Mouse (Mus musculus) kidney, adult 9 months (tissue): Measurements from ENCODE around the gene Zranb3.
"Not testable (repeated sequence)": the region's sequence is repeated elsewhere in the genome, so short reads cannot be mapped to it uniquely, and the experiment has no call there.

Experiments used
- DNase-seq: peaks from one replicate; pipeline ENCODE4 v3.0.0; 2022

Zranb3 gene

DNA sequence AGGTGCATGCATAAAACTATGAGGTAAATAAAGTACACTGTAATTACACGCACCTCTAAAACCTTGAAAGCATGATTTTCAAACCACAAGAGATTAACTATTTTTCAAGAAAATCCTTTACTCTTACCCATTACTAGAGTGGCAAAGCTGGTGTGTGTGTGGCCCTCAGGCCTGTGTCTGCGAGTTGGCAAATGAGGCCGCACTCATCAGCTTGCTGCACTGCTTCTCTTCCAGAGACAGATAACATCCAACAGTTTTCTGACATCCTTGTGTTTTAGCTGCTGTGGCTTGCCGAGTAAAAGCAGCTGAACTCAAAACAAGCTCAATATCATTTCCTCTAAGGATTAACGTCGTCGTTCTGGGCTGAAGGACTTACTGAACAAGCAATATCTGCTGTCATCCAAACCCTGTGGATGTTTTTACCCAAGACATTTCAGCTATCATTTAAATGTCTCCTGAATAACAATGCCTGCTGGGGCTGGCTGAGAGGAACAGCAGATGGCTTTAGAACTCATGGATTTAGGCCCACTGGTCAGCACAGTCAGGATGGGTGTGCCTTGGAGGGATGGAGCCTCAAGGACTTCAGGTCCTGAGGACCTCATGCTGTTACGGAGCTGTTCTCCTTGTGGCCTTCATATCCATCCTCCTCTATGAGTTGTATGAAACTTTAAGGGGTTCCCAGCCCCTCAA, 42.0 kb downstream of the Zranb3 start:
- DNase-seq, result no peak

DNA sequence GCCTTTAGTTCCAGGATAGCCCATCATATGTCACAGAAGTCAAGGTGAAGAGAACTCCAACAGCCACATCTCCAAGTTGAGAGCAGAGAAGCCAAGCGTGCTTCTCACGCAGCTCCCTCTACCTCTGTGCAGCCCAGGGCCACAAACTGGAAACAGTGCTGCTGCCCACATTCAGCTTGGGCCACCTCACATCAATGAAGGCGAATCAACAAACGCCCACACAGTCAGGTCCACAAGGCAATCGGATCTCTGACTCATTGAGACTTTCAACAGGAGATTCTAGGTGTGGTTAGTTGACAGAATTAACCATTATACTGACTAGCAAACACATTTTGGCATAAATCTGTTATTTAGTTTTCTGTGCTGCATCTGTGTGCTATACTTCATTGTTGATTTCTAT, 44.2 kb downstream of the Zranb3 start:
- no peak for DNase-seq

DNA sequence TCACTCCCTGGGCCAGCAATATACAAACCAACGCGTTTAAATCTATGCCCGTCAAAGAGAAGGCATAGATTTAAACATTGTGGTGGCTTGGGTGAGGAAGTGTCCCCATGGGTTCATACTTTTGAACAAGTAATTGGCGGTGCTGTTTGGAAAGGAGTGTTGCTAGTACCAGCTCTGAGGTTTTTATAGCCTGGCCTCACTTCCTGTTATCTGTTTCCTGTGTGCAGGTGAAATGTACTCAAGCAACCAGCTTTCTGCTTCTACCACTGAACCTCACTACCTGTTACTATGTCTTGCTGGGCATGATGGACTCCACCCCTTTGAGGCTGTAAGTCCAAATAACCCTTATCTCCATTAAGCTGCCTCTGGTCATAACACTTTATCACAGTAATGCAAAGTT, 45.6 kb downstream of the Zranb3 start:
- DNase-seq, result no peak

DNA sequence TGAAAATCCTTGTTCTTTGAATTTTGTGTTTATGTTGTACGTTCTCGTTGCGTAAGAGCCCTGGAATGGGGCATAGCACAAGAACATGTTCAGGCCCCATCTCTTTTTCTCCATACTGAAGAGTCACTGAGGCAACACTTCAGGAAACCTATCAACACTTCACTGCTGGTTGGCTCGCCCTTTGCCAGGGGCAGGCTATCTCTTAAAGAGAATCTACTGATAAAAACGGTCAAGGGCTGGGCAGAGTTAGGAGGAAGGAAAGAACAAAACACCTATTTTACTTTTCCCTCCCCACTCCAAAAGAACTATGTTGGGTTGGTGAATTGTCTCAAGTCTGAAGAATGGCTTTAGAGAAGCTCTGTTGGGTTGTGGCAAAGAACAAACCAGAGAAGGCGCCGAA, 55.9 kb downstream of the Zranb3 start:
- no peak for DNase-seq

DNA sequence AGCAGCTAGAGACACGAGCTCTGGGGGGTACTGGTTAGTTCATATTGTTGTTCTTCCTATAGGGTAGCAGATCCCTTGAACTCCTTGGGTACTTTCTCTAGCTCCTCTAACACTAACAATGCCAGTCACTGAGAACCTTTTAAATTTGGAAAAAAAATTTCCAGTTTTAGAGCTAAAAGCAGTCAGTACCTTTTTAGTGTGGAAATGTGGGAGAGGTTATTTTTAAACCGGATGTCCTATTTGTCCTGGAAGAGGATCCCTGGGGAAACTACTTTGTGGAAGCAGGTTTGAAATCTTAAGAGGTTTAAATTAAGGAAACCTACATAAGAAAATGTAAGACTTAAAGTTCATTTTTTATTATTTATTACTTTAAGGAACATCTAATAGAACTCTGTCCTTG, 56.4 kb downstream of the Zranb3 start:
- no peak for DNase-seq

DNA sequence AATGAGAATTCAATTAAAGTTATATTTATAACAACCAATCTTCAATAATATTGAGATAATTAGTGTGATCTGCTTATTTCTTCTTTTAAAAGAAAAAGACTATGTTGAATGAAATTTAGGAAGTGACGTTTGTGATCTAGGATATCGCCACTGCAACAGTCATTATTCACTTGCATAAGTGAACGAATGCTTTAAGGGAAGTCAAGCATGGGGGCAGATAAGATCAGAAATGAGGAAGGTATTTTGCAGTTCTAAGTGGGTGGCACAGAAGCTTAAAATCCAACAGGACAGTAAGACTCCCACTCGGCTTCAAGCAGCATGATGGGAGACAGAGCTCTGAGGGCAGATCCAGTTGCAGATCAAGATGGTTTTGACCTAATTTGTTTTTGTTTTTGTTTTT, 58.7 kb downstream of the Zranb3 start:
- no peak for DNase-seq

DNA sequence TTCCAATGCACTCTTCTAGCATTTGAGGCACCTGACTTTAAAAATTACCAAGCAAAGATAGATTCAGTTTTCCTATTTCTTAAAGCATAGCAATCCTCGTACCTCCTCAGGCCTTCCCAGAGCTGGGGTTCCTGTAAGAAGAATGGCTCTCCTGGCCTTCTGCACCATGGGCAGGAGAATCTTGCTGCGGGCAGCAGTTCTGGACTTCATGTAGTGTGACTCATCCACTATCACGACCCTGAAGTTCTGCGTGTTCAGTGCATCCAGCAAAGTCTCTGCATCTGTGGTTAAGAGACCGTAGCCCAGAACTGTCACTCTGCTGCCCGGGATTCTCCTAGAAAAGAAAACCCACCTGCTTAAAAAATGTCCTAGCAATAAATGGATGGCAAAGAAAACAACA, 66.6 kb downstream of the Zranb3 start:
- DNase-seq, result no peak

DNA sequence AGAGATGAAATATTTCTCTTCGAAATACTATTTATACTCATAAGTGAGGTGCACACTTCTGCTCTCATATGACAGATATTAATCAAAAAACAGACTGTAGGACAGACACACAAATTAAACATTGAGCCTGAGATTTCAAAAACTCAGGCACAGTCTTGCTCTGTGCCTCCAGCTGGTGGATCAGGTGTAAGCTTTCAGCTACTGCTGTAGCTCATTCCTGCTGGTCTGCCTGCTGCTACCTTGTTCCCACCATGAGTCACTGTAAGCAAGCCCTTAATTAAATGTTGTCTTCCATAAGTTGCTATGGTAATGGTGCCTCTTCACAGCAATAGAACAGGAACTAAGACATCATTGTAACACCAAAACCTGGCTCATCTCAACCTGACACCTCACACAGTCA, 70.7 kb downstream of the Zranb3 start:
- no peak for DNase-seq

DNA sequence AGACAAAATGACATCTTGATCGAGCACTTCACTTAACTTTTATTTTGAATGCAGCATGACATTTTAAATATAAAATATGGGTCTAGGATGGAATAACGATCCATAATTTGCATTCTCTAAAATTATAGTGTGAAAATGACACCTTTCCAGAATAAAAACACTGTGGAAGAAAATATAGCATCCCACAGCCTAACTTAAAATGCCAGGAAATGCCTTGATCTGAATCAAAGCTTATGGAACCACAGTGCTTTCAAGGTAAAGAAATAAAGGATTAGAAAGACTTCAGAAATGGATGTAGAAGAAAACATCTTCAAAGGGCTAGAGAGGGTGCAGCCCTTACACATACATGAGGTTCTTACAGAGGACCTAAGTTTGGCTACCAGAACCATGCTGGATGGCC, 71.3 kb downstream of the Zranb3 start:
- DNase-seq, result no peak

DNA sequence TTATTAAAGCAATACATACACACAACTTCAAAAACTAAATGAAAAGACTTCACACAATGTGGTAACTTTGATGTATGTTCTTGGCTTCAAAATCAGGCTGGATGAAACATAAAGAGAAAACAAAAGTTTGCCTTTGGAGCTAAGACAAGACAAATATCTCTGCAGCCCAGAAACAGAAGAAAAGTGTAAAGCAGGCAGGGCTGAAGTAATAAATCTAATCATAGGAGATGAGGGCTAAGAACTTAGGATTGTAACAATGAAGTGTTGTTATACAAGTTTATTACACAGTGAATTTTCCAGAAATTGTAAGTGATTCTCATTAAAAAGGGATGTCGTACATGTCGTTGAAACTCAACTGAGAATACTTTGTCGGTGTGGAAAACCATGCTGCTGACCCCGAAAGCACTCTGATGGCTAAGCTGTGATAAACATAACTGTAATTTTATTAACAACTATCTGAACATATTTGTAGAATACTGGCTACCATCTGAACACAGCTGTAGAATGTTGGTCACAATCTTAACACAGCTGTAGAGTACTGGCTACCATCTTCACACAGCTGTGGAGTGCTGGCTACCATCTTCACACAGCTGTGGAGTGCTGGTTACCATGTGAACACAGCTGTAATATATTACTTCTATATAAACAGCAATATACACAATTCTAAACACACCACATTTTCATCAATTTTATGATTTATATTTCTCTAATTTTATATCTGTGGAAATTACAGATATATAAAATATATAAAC, 78.3 kb downstream of the Zranb3 start:
- no peak for DNase-seq

DNA sequence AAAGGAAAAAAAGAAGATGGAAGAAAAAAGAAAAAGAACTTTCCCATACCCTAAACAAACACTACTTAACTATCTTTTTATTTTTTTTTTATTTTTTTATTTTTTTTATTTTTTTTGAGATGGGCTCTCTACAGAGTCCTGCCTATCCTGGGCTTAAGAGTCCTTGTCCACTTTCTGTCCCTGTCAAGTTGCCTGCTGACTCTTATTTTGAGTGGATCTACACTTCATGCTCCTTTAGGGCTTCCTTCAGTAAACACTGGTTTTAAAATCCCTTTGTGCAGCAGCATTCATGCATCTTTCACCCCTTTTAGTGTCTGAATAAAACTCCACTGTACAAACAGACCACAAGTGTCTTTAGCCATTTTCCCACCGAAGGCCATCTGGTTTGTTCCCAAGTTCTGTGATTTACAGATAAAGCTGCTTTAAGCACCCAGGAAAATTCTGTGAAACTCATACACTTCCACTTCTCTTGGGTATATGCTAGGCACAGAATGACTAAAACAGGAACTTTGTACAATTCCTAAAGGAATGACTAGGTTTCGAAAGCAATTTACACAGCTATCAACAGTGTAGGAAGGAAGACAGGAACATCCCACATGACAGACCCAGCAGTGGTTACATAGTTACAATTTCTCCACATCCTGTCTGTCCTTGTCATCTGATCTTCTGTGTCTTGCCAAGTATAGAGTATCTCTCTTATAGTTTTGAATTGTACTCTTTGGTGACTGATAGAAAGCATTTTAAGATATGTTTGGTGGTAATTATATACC, 82.7 kb downstream of the Zranb3 start:
- no peak for DNase-seq

DNA sequence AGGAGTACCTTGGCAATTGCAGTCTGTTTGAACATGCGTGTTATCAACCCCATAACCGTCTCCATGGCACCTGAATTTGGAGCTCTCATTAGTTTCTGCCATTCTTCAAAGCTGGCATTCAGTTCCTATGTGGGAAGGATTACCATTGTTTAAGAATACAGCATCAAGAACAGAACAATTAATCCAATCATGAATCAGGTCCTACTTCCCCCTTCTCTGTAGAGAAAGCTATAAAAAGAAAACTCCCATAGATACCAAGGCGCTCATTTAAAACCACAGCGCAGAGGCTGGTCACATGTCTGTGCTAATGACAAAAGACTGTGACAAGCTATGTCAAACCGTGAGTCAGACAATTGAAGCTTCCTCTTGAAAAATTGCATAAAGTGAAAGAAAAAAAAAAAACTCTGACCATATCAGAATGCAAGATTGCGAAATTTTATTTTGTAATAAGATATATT, 86.8 kb downstream of the Zranb3 start:
- DNase-seq, result no peak

DNA sequence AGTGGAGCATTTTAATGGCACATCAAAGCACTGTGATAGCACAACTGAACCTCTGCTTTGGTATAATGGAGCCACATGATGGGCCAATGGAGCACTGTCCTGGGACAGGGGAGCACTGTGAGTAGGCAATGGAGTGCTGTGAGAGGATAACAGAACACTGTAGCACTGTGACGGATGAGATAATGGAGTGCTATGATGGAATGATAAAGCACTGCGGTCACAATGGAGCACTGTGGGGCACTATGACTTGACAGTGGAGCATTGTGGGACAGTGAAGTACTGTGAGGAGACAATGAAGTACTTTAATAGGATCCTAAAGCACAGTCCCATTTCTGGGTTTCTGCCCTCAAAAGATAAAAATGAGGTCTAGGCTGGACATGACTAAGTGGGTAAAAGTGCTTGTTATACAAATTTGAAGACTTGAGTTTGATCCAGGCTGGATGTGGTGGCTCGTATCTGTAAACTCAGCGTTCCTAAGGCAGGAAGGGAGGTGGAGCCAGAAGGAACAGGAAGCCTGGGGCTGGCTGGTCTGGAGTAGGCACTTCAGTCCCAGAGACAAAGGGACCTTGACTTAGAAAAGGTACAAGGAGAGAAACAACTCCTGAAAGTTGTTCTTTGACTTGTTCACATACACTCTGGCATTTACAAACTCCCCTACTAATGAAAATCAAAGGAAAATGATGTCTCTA, 89.0 kb downstream of the Zranb3 start:
- DNase-seq, result no peak

DNA sequence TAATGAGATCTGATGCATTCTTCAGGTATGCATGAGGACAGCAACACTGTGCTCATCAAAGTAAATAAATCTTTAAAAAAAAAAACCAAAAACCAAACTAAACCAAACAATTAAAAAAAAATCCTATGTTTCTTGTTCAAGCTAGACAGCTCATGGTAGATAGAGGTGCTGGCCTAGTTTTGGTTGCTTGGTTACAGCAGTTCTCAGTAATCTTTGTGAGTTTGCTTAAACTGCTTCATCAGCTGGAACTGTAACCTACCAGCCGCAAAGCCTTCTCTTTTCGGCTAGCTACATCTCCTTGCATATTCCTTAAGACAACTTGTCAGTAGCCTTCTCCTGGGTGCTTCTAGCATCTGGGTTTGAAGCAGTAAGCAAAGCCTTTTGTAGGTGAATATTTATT, 93.1 kb downstream of the Zranb3 start:
- no peak for DNase-seq

DNA sequence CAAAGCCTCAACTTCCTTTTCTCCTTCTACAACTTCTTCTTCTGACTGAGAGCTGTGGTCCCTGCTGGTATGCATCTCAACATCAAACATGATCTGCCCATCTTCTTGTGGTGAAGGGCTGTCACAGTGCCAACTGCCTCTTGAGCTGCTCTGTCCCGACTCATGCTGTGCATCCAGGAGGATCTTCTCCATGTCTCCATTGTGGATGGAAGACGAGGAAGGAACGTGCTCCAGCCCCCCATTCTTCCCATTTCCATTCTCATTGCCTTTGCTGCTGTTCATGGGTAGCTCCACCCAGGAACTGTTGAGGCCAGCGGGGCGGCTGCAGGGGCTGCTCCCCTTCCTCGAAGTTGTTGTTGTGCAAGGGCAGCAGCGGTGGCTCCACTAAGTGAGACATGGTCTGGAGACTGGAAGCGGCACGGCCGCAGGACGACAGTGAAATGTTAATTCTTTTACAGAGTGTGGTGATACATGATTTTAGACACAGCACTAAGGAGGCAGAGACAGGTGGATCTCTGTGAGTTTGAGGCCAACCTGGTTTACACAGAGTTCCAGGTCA, 96.7 kb downstream of the Zranb3 start:
- not testable (repeated sequence) for DNase-seq

DNA sequence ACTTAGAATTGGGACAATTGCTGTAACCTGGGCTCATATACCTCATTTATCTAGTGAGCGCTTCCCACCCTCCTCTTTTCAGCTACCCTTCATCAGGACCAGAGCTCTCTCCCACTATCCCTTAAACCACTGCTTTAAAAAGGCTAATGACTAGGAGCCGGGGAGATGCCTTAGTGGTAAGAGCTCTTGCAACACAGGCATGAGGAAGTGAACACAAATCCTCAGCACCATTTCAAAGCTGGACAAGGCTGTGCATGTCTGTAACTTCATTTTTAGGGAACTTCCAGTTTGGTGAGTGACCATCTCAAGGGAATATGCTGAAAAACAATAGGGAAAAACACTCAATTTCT, 98.5 kb downstream of the Zranb3 start:
- no peak for DNase-seq

DNA sequence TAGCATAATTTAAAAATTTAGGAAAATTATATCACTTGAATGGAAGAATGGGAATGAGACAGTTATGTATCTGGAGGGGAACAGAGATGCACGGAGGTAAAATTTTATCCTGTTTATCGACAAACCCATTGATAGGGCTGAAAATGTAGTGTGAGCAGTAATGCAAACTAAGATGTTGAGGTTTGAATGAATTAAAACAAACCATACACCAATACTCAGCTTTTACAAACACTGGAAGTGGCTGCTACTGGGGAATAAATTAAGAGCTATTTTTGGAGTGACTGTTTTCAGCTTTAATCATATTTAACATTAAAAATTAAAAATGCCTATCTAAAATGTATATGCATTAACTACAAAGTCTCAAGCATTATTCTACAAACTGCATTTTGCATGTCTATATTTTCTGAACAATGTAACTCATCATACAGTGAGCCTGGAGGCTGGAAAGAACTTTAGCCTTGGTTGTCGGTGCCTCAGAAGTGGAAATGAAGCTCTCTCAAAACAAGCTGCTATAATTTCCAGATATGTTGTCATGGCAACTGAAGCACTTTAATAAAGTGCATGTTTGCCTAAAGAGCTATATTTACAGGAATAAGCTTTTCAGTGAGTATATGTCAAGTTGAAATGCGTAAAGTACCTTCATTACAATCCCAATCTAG, 99.0 kb downstream of the Zranb3 start:
- no peak for DNase-seq

DNA sequence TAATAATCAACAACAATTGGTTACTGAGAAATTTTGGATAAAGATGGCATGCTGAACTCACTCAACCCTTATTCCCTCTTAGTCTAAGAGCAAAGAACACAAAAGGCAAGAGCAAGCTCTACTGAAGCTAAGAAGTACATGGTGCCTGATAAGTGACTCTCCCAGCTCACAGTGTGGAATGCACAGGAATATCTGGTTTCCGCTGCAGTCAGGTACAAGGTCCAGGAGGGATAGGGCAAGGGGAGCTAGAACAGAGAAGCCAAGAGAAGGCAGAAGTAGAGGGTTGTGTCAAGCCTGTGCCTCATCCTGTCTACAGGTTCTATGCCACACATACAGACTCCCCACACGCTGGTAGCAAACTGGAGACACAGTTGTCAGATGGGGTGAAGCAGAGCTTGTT, 100.7 kb downstream of the Zranb3 start:
- no peak for DNase-seq

DNA sequence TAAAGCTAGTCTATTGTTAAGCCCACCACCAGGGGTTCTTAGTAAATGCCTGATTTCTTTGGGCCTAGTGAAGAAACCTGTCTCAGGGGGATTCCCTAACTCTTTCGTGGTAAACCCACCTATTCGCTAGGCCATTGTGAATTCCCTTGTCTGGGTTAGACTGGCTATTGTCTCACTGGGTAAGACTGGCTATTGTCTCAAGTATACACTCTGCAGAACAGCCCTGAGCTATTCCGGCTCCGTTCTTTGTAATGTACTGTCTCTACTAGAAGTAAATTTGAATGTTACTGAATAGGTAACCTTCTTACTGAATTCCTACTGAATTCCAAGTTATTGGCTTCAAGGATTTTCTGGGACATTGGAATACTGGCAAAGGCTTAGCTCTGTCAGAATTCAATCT, 101.9 kb downstream of the Zranb3 start:
- DNase-seq, result not testable (repeated sequence)

DNA sequence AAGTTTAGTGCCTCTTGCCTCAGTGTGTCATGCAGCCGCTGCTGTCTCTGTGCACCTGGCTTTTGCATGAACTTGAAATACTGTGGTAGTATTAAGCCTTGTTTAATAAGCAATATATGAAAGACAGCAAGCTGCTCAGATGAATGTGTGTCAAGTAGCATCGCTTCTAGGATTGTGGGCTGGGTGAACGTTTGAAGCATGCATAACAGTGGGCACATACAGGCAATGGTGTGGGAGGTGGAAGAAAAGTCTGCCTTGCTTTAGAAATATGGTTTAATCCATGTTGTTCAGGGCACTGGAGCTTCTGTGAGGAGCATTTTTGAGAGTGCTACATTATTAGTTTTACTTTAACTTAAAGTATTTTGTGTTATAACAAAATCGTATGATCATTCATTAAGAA, 109.0 kb downstream of the Zranb3 start:
- DNase-seq, result no peak

DNA sequence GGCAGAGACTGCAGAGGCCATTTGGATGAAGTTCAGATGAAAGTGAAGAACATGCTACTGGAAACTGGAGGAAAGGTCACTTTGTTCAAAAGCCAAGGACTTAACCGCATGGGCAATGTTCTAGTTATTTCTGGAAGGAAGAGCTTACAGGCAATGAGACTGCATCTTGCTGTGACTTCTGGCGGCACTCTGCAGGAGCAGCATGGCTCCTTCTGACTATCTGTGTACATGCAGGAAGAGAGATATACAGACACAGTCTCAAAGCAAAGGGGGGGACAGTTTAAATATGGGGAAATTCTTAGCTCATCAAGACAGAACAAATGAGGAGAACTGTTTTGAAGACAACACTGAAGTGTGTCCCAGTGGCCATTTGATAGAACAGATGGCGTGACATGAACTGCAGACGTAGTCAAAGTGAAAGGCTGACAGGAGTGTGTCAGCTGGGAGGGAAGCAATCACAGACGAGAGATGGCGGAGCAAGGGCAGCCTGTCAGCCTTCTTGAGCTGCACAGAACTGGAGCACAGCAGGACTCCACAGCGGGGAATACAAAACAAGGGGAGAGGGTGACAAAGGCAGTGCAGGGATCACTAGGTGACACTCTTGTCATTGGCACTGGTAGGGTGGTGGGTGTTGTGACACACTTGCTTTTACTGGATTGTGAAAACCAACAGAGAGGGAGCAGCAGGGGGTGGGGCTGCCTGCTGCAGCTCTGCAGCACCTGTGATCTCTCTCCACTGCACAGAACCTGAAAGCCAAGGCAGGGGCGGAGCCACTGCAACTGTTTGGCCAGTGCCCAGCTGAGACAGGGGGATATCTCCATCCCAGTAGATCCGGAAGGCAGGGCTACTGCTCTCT, 112.7 kb downstream of the Zranb3 start:
- DNase-seq, result peak; percentile 72

DNA sequence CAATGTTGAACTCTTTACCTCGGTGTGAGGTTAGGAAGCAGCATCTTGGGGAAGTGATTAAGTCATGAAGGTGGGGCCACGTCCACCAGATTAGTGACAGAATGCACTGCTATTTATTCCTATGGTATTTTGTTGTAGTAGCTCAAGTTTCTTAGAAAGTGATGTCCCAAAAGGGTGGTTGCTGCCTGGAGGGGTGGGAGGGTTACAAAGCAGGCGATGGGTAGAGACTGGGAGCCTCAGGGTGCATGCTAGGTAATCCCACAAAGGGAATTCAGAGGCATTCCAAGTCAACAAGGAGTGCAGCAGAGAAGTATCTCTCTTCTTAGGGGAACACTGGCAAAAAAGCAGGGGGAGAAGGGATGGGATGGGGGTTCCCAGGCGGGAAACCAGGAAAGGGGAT, 113.5 kb downstream of the Zranb3 start:
- DNase-seq, result no peak
